Mouse (Mus musculus) embryonic fibroblast, embryonic 13.5 days (primary cell): ENCODE measurements around the gene Slc35e3. TPM values are rescaled to one million over a fixed set of nuclear protein-coding genes. Genes with fewer than 3 reads are reported as not detected.

Experiments
- H3K27ac ChIP-seq: 2 replicates; pipeline ENCODE4 v1.5.1; 2012; ENCODE audit warnings: low read length, control low read depth, inconsistent platforms; ENCODE audit not compliant: insufficient read depth
- H3K4me1 ChIP-seq: 2 replicates; pipeline ENCODE4 v1.6.1; 2011; ENCODE audit warnings: low read length; ENCODE audit not compliant: control insufficient read depth, insufficient read depth
- H3K4me3 ChIP-seq: 2 replicates; pipeline ENCODE4 v1.5.1; 2011; ENCODE audit warnings: mild to moderate bottlenecking, control low read depth, low read length; ENCODE audit not compliant: insufficient read depth
- CTCF ChIP-seq: IDR thresholded peaks from 2 replicates; pipeline ENCODE4 v1.5.1; 2011; ENCODE audit warnings: mild to moderate bottlenecking, control low read depth, low read length, moderate library complexity, borderline replicate concordance; ENCODE audit not compliant: insufficient read depth
- POLR2A ChIP-seq: IDR thresholded peaks from 2 replicates; pipeline ENCODE4 v1.6.1; 2011; ENCODE audit warnings: low read depth, mild to moderate bottlenecking, control low read depth, low read length, moderate library complexity
- polyA plus RNA-seq: library from polyadenylated mRNA; stranded (reverse); fragments of >200 nt; gene quantifications from 2 replicates; pipeline ENCODE4 v1.2.4, GENCODE M21; 2011; ENCODE audit warnings: low read depth; ENCODE audit not compliant: missing spikeins, insufficient read length

Slc35e3 gene
- polyA plus RNA-seq, 1 experiment: 28.9 TPM

DNA sequence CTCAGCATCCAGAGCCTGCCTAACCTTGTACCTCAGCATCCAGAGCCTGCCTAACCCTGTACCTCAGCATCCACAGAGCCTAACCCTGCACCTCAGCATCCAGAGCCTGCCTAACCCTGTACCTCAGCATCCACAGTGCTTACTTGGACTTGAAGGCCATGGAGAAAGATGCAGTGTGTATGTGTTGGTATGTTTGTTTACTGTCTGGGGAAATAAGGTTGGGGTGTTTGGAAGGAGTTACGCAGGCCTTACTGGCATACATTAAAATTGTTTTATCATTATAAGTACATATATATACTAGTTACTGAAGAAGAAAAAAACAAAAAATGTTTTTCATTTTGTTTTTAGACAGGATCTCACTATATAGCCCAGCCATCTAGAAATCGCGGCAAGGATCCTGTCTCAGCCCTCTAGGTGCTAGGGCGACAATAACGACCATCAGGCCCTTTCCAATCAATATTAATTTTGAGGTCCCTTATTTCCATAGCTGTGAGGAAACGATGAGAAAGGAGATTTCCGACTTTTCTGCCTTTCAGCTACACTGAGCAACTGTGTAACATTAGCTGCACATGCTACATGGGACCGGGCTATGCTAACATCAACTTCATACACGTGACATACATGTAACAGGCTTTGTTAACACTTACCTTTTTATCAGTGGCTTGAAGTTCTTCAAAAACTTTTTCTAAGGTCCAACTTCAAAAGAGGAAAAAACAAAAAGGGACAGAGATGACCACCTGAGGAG lies 23.5 kb upstream of the Slc35e3 start:
- Histone ChIP-seq H3K27ac (no peak overlapping the region), H3K4me1 (no peaks in the 10 kb centered on the region), H3K4me3 (no peak overlapping the region)
- TF ChIP-seq CTCF (no peak), POLR2A (no peak)

GRCm38 (mm10) chr10:117768141-117768440 lies 21.9 kb upstream of the Slc35e3 start:
- H3K4me1 ChIP-seq: no peaks in the 10 kb centered on the region
- no peak overlapping the region for H3K27ac ChIP-seq
- no peak overlapping the region for H3K4me3 ChIP-seq
- TF ChIP-seq CTCF (no peak), POLR2A (no peak)

- no peak overlapping the region for H3K27ac ChIP-seq
- no peak overlapping the region for H3K4me3 ChIP-seq
- H3K4me1 ChIP-seq: no peaks in the 10 kb centered on the region
- TF ChIP-seq CTCF (no peak), POLR2A (no peak)
Measured at GRCm38 (mm10) chr10:117767286-117768140, 21.3 kb upstream of the Slc35e3 start.

GRCm38 (mm10) chr10:117766896-117767160 lies 20.7 kb upstream of the Slc35e3 start:
- TF ChIP-seq POLR2A (no peak), CTCF (no peak)
- Histone ChIP-seq H3K4me1 (no peaks in the 10 kb centered on the region), H3K27ac (no peak overlapping the region), H3K4me3 (no peak overlapping the region)

DNA sequence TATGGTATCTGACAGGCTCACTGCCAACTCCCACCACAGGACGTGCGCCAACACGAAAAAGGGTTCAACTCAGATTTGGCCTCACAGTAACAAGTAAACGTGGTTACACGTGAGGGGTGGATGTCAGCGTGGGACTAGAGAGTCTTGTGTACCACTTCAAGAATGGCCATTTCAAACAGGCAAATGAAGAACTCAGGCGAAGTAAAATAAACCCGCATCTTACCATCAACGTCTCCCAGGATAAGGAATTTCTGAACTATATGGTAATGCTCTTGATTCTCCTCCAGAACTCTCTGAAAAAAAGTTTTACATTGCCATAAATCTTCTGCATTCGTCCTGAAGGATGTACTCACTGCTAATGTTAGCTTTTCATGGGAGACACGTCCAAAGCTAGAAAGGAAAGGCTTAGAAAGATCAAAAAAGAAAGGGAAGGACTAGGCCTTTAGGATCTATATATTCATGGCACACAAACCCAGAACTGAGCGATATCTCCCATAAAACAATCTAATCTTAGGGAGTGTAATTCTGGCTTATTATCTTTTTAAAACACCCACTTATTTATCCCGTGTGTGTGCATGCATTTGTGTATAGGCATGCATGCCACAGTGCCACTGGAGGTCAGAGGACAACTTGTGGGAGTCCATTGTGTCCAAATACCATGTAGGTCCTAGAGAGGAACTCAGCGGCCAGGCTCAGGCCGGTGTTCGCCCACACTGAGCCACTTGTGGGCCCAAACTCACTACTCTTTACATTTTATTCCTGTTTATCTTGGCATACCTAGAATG lies 20.1 kb upstream of the Slc35e3 start:
- no peaks in the 10 kb centered on the region for H3K4me1 ChIP-seq
- TF ChIP-seq POLR2A: no peak
- no peak for TF ChIP-seq CTCF
- H3K4me3 ChIP-seq: no peak overlapping the region
- H3K27ac ChIP-seq: no peak overlapping the region

DNA sequence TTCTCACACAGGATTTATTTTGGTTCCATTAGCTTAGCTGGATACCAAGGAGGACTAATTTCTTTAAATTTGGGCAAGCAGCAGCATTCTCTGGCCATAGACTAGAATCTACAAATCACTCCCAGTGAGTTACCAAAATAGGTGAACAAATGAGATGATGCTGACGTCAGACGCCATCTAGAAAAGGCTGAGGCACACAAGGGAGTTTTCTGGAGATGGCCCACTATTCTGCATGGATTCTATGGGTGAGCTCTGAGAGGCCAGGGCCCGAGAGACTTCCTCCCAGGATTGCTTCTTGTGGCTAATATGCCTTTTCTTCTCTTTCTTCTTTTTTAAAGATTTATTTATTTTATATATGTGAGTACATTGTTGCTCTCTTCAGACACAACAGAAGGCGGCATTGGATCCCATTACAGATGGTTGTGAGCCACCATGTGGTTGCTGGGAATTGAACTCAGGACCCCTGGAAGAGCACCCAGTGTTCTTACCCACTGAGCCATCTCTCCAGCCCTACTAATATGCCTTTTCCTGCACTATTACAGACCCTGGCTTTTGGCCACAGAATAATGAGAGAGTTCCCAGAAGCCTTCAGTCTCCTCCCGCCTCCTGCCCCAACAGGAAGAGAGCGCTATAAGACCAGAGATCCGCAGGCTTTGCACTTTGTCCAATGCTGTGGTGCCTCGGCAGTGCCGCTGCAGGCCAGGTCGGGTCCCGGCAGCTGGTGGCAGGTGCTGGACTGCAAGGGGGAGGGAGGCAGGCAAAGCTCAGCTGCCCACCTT lies 19.1 kb upstream of the Slc35e3 start:
- Histone ChIP-seq H3K27ac (no peak overlapping the region), H3K4me3 (no peak overlapping the region), H3K4me1 (no peaks in the 10 kb centered on the region)
- TF ChIP-seq POLR2A (no peak), CTCF (no peak)

- H3K4me3 ChIP-seq: no peak overlapping the region
- TF ChIP-seq POLR2A (no peak), CTCF (no peak)
- no peak overlapping the region for H3K27ac ChIP-seq
Measured at GRCm38 (mm10) chr10:117764598-117764997, 18.4 kb upstream of the Slc35e3 start.

DNA sequence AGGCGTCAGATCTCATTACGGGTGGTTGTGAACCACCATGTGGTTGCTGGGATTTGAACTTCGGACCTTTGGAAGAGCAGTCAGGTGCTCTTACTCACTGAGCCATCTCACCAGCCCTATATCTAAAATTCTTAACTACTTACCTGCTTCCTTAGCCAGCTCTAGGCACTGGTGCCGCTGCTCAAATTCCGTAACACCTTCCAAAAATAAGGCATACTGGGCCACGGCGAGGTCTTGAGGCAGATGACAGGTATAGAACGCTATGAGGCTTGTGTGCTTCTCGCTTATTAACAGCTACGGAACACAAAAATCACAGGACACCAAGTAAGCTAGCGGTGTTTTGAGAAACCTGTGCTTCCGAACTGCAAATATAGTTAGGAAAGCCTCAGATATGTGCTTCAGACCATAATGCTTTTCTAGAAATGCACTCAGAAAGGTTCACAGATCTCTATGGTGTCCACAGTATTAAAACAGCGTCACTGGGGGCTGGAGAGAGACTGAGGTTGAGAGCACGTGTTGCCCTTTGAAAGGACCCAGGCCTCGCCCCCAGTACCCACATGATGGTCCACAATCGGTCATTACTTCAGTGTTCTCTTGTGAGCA lies 17.5 kb upstream of the Slc35e3 start:
- Histone ChIP-seq H3K4me1 (no peaks in the 10 kb centered on the region), H3K4me3 (no peak overlapping the region), H3K27ac (no peak overlapping the region)

More at GRCm38 (mm10) chr10:117764598-117764997, 18.4 kb upstream of the Slc35e3 start:
- H3K4me1 ChIP-seq: no peaks in the 10 kb centered on the region

GRCm38 (mm10) chr10:117762966-117763365 lies 16.8 kb upstream of the Slc35e3 start:
- no peak for TF ChIP-seq CTCF
- TF ChIP-seq POLR2A: no peak
- H3K4me1 ChIP-seq: no peaks in the 10 kb centered on the region
- no peak overlapping the region for H3K27ac ChIP-seq
- no peak overlapping the region for H3K4me3 ChIP-seq

More for the DNA sequence above, 17.5 kb upstream of the Slc35e3 start:
- TF ChIP-seq CTCF (no peak), POLR2A (no peak)
